Mouse (Mus musculus) liver, postnatal 0 days (tissue): ENCODE results near the gene Cyp2s1.

ENCODE experiments used
- CTCF ChIP-seq: sonication (generic); IDR thresholded peaks from 2 replicates; pipeline ENCODE4 v1.5.1; 2016; ENCODE audit warnings: antibody characterized with exemption, low read depth
- EP300 ChIP-seq: IDR thresholded peaks from 2 replicates; pipeline ENCODE4 v1.6.1; 2016; ENCODE audit warnings: antibody characterized with exemption, low read depth, mild to moderate bottlenecking

DNA sequence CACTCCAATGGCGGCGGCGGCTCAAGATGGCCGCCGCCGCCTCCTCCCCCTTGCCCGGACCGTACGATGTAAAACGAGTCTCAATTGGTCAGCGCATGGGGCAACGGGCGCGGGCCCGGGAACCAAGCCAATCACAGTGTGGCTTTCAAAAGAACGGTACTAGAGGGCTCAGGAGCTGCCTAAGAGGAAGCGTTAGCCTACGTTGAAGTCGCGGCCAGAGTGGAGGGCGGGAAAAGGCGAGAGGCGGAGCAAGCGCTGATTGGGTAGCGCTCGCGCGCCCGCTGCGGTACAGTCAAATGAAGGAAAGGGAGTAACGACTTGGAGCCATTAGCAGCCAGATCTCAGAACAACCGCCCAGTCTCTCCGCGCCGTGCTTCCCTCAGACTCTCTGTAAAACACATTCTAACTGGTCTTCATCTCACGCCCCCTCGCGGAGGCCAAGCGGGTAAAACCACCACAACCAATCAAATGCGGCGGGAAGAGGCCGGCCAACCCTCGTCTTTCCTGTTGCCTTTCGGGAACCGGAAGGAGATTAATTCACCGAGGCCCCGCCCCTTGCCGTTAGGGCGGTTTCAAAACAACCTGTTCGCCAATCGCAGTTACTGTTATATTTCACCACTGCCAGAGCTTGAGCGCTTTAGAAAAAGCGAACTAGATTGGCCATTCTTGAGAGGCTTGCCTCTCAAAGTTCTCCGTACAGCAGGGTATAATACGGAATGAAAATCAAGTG lies 61.8 kb downstream of the Cyp2s1 start, which contains the start of gene Hnrnpul1:
- TF ChIP-seq CTCF (peak; percentile 64), EP300 (peak; percentile 73)
